Mouse (Mus musculus) cerebellum, postnatal 25 days (tissue): ENCODE data around the gene Prss37.

Source experiments
- DNase-seq, 2 experiments: peaks; one replicate each; pipeline ENCODE4 v3.0.0; 2021; ENCODE audit warnings: mixed read lengths in 2 of 2

The Prss37 gene

GRCm38 (mm10) chr6:40519408-40519807 is at the start of gene Prss37:
Gene Prss37 (minus strand): TSS chr6:40519508.
- DNase-seq, result no peak

- DNase-seq, result no peak
These were observed 35.6 kb upstream of the Prss37 start, which contains the start of gene Olfr461 for GRCm38 (mm10) chr6:40554950-40555349. Gene Olfr461 (minus strand): TSS chr6:40555050.

DNA sequence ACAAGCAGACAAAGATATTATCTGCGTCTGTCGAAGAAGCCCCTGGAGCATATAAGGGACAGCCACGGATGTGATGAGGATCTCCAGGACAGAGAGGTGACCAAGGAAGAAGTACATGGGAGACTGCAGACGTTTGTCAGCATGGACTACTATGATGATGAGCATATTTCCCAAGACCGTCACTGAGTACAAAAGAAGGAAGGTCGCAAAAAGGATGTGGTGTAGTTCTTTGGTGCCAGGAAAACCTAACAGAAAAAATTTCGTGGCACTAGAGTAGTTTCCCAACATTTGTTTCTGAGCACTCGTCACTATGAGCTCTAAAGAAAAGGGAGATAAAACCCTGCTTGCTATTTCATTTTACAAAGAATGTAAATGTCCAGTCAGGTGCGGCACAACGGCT is 25.4 kb upstream of the Prss37 start:
- no peak for DNase-seq

DNA sequence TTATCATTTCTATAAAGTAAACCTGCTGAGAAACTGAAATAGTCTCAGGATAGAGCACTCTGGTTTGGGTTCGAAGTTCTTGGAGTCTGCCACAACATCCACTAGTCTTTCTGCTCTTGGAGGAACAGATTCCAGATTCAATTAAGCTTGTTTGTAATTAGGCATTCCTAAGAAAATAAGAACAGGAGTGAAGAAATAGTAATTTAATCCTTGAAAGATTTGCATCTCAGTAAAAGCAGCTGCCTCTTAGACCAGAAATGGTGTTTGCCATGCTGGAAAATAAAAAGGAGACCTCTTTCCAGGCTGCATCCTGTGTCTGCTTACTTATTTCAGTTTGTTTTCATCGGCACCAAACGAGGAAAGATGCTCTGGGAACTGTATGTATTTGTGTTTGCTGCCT is 26.1 kb downstream of the Prss37 start, which contains the start of gene Tas2r108:
Gene Tas2r108 (plus strand): TSS at position 301 of the 400 bp plus-strand sequence.
- no peak for DNase-seq

DNA sequence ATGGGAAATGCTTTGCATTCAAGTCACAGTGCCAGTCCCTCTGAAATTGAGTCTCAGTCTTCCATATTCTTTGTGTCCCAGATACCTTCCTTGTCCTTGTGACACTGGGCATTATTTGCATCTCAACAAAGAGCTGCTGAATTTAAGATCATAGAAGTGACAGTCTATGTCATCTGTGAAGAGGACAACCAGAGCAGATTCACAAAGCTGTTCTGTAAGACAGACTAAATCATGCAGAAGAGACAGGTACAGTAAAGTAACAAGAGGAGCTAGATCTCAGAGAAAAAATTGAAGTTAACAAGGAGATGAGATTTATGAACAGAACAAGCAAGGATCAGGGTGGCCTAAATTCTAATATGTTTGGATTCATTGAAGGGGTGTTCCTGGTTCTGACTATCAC is 28.4 kb downstream of the Prss37 start, which contains the start of gene Tas2r137:
Gene Tas2r137 (plus strand): TSS at position 301 of the 400 bp plus-strand sequence.
- DNase-seq, result no peak

DNA sequence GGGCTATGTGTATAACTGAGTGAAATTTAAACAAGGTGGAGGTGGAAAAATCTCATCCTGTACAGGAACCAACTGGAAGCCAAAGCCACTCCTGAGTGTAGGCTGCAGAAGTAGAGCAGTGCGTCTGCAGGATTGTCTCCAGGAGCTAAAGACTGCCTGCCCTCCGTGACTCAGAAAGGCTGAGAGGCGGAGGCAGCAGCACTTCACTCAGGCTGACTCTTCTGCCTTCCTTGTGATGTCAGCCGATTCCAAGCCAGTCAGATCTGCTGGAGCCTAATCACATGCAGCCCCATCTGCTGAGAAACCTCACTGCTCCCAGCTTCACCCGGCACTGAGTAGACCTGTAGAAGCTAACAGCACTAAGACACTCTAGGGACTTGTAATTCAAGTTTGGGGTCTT is 37.0 kb downstream of the Prss37 start:
- DNase-seq, result no peak

- DNase-seq, result no peak
These were observed 39.6 kb downstream of the Prss37 start for GRCm38 (mm10) chr6:40479705-40480104.

- DNase-seq, result no peak
These were observed 43.2 kb downstream of the Prss37 start for GRCm38 (mm10) chr6:40476132-40476531.

DNA sequence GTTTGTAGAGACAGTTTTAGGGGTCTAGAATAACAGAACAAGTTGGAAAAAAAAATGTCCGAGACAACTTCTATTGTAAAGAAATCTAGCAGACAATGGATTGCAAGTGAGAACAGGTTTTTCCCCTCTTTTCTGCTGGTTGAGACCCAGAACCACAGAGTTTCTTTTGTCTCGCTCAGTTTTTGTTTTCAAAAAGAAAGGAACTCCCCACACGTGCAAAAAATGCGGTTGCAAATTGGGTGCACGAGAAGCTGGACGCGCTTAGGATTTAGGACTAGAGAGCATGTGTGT is 47.6 kb downstream of the Prss37 start:
- peak in 1 of 2 experiments; percentile 5 for DNase-seq

DNA sequence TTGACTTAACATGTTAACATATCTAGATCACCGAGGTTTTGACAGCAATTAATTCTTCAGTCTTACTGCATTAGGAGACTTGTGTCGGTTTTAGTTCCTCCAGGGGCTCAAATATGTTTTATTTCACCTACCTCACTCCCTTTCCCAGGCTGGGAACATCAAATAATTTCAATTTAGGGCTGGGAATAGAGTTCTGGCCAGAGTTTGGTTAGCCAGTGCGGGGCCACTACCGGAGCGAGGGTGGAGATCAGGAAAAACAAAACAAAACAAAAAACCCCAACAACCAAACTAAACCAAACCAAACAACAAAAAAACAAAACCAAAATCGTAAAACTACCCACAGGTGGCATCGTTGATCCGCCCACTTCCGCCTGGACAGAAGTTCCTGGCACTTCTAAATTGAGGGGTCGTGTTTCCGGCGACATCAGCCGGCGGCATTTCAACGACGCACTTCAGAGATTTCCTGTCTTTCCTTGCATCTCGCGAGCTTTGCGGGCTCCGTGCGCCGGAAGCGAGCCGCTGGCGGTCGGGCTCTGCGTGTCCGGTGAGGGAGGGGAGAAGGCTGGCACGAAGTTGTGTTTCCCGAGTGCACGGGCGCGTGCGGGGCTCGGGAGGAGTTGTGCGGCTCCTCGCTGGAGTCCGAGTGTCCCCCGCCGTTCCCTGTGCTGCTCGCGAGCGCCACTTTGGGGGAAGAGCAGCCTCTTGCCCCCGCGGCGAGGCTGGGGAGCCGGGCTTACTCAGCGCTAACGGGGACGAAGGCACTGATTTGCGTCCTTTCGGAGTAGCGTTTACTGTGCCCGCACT is 48.2 kb downstream of the Prss37 start, which contains the start of gene Ssbp1:
Gene Ssbp1 (plus strand): TSS at position 437 of the 804 bp plus-strand sequence.
- DNase-seq, result peak; percentile 92 to 94

GRCm38 (mm10) chr6:40465710-40466109 is 53.6 kb downstream of the Prss37 start:
- DNase-seq, result no peak
